Mouse (Mus musculus) ES-E14 (cell line): ENCODE results near the gene Rpl9-ps6.

Experiments used
- CHD2 ChIP-seq: IDR thresholded peaks from 2 replicates; pipeline ENCODE4 v1.6.1; 2014; ENCODE audit warnings: mild to moderate bottlenecking, low read depth, low read length, inconsistent platforms
- HCFC1 ChIP-seq: IDR thresholded peaks from 2 replicates; pipeline ENCODE4 v1.6.1; 2012; ENCODE audit warnings: low read length, inconsistent platforms, borderline replicate concordance; ENCODE audit not compliant: insufficient read depth
- ZC3H11A ChIP-seq: IDR thresholded peaks from 2 replicates; pipeline ENCODE4 v1.6.1; 2012; ENCODE audit warnings: low read depth, mild to moderate bottlenecking, inconsistent platforms, low read length, borderline replicate concordance
- ZNF384 ChIP-seq: IDR thresholded peaks from 2 replicates; pipeline ENCODE4 v1.6.1; 2012; ENCODE audit warnings: low read depth, low read length, inconsistent platforms

- TF ChIP-seq ZNF384, result no peak
- no peak for TF ChIP-seq ZC3H11A
- TF ChIP-seq HCFC1, result no peak
- TF ChIP-seq CHD2, result no peak
Observed at GRCm38 (mm10) chr19:32419069-32419468, 47.3 kb downstream of the Rpl9-ps6 start.
